Mouse (Mus musculus) liver, adult 2 months (tissue): ENCODE data around the gene Gnai1. TPM values are rescaled to one million over a fixed set of nuclear protein-coding genes. Genes with fewer than 3 reads are reported as not detected.

Experiments used
- DNase-seq: peaks from one replicate; pipeline ENCODE4 v3.0.0-alpha.2; 2011; ENCODE audit warnings: low read depth, low spot score; ENCODE audit errors: extremely low read depth
- H3K27ac ChIP-seq: fragments of 200-500 bp; replicated peaks from 2 replicates; pipeline ENCODE4 v1.5.1; 2012; ENCODE audit warnings: low read depth, mild to moderate bottlenecking, control low read depth, inconsistent platforms, low read length; ENCODE audit not compliant: insufficient read depth
- H3K27me3 ChIP-seq: fragments of 200-500 bp; 2 replicates; pipeline ENCODE4 v1.6.1; 2012; ENCODE audit warnings: mild to moderate bottlenecking, moderate library complexity, low read length, inconsistent platforms; ENCODE audit not compliant: control insufficient read depth, insufficient read depth
- H3K36me3 ChIP-seq: fragments of 200-500 bp; 2 replicates; pipeline ENCODE4 v1.6.1; 2012; ENCODE audit warnings: low read length, inconsistent platforms; ENCODE audit not compliant: control insufficient read depth, insufficient read depth
- H3K4me1 ChIP-seq: fragments of 200-500 bp; 2 replicates; pipeline ENCODE4 v1.6.1; 2011; ENCODE audit warnings: low read length; ENCODE audit not compliant: control insufficient read depth, insufficient read depth
- H3K4me3 ChIP-seq: fragments of 200-500 bp; 2 replicates; pipeline ENCODE4 v1.5.1; 2011; ENCODE audit warnings: low read depth, mild to moderate bottlenecking, control low read depth, low read length, moderate library complexity; ENCODE audit not compliant: insufficient read depth
- H3K79me2 ChIP-seq: fragments of 200-500 bp; 2 replicates; pipeline ENCODE4 v1.6.1; 2012; ENCODE audit warnings: inconsistent platforms, mild to moderate bottlenecking, low read length, moderate library complexity; ENCODE audit not compliant: control insufficient read depth, insufficient read depth
- H3K9ac ChIP-seq: fragments of 200-500 bp; 2 replicates; pipeline ENCODE4 v1.6.1; 2012; ENCODE audit warnings: low read depth, mild to moderate bottlenecking, control low read depth, inconsistent platforms, low read length
- CTCF ChIP-seq: fragments of 200-500 bp; IDR thresholded peaks from 2 replicates; pipeline ENCODE4 v1.5.1; 2011; ENCODE audit warnings: low read depth, low read length, control low read depth
- POLR2A ChIP-seq: fragments of 200-500 bp; IDR thresholded peaks from 2 replicates; pipeline ENCODE4 v1.6.1; 2011; ENCODE audit warnings: low read length, control low read depth; ENCODE audit not compliant: insufficient read depth; ENCODE audit errors: extremely low read depth
- WGBS: fragments of 180-500 bp; shearing (Covaris S2); methylation state at CpG from one replicate; pipeline ENCODE4 v1.1.7; 2018; 5-methylcytosine and 5-hydroxymethylcytosine counted together
- polyA plus RNA-seq: library from polyadenylated mRNA; depleted of rRNA; stranded (reverse); fragments of >200 nt; gene quantifications from 2 replicates; pipeline ENCODE4 v1.2.3, GENCODE M21; 2012
- total RNA-seq: library from RNA; depleted of rRNA; stranded (reverse); fragments of >200 nt; gene quantifications from 2 replicates; pipeline ENCODE4 v1.2.3, GENCODE M21; 2014

The Gnai1 gene
- total and polyA plus RNA-seq, 2 experiments = 0.12 to 0.55 TPM

- TF ChIP-seq CTCF (no peak), POLR2A (no peak)
- Histone ChIP-seq H3K36me3 (no peaks in the 10 kb centered on the region), H3K79me2 (no peaks in the 10 kb centered on the region), H3K4me1 (no peaks in the 10 kb centered on the region), H3K4me3 (no peak overlapping the region), H3K27ac (no peak overlapping the region), H3K27me3 (no peaks in the 10 kb centered on the region), H3K9ac (no peak overlapping the region)
- 80% methylated on average over 11 of the region's 11 CpGs for WGBS
- no peak for DNase-seq
Measured at GRCm38 (mm10) chr5:18273291-18274284, 86.6 kb downstream of the Gnai1 start.

DNA sequence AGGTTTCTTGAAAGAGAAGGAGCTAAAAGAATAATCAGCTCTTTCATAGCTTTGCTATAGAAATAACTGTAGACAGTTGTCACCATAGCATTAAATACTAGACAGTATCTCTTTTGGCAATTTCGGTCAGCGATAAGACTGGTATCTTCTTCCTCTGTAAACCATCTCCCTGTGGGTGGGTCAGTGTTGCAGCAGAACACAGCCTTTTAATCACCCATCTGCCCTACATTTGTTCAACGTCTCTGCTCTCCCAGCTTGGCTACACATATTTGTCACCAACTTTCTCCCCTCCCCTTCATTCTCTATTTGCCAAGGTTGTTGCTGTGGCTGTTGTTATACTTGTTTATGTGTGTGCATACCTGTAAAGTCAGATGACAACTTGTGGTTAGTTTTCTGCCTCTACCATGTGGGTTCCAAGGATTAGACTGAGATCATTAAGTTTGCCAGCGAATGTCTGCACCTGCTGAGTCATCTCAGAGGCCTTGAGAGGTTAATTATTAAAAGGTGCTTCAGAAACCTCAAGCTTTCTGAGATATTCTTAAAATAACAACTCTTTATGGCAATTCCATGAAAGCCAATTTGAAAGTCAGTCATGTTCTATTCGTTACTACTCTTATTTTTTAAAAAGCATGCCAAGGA lies 109.7 kb downstream of the Gnai1 start:
- no peaks in the 10 kb centered on the region for H3K79me2 ChIP-seq
- DNase-seq = peak; percentile 14
- H3K27ac ChIP-seq = no peak overlapping the region
- no peak for TF ChIP-seq CTCF
- TF ChIP-seq POLR2A = no peak
- H3K36me3 ChIP-seq = no peaks in the 10 kb centered on the region
- H3K4me3 ChIP-seq = no peak overlapping the region
- 75% methylated on average over 5 of the region's 5 CpGs for WGBS
- H3K4me1 ChIP-seq = no peaks in the 10 kb centered on the region
- H3K27me3 ChIP-seq = no peaks in the 10 kb centered on the region
- no peak overlapping the region for H3K9ac ChIP-seq

GRCm38 (mm10) chr5:18249132-18249531 lies 111.0 kb downstream of the Gnai1 start:
- Histone ChIP-seq H3K36me3 (no peaks in the 10 kb centered on the region), H3K27me3 (no peaks in the 10 kb centered on the region), H3K4me1 (no peaks in the 10 kb centered on the region), H3K27ac (no peak overlapping the region), H3K79me2 (no peaks in the 10 kb centered on the region), H3K4me3 (no peak overlapping the region), H3K9ac (no peak overlapping the region)
- DNase-seq = no peak
- WGBS = 91% methylated on average over 5 of the region's 5 CpGs
- TF ChIP-seq CTCF = no peak
- TF ChIP-seq POLR2A = no peak

DNA sequence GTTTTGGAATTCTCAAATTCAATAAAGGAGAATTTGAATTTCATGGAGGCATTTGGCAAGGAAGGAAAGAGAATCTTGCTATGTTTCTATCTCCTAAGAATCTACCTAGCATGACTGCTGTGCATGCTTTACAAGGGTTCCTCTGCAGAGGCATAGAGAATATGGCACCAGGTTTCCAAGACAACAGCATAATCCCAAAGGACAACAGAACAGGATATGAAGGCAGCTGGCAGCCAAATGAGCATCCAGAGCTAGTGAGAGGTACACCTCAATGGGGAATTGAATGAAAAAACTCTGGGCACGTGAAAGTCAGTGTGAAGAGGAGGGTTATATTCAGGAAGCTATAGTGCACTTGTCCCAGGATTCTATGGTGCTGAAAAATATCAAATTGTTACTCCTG lies 130.8 kb downstream of the Gnai1 start:
- no peaks in the 10 kb centered on the region for H3K79me2 ChIP-seq
- no peak for TF ChIP-seq POLR2A
- TF ChIP-seq CTCF = no peak
- WGBS = 35% methylated on average over 1 of the region's 1 CpGs
- H3K27ac ChIP-seq = no peak overlapping the region
- no peaks in the 10 kb centered on the region for H3K36me3 ChIP-seq
- DNase-seq = no peak
- H3K4me3 ChIP-seq = no peak overlapping the region
- no peak overlapping the region for H3K9ac ChIP-seq
- no peaks in the 10 kb centered on the region for H3K27me3 ChIP-seq
- H3K4me1 ChIP-seq = no peaks in the 10 kb centered on the region

DNA sequence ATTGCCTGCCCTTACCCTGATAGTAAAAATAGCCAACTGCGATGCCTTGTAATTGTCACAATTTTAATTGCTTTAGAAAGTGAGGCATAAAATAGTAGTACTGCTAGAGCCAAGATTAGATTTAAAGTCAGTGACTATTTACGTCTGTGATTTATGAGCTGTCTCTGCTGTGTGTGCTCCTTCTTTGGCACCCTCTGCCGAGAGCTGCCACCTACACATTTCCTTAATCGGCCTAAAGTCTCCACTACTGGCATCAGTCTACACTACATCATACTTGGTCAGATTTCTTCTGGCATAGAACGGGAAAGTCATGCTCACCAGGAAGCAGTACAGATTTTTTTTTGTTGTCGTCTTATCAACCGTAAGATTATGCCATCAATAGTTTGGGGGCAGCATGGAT lies 131.3 kb downstream of the Gnai1 start:
- TF ChIP-seq POLR2A (no peak), CTCF (no peak)

More for the DNA sequence above, 131.3 kb downstream of the Gnai1 start:
- no peaks in the 10 kb centered on the region for H3K4me1 ChIP-seq
- 81% methylated on average over 7 of the region's 7 CpGs for WGBS
- no peaks in the 10 kb centered on the region for H3K79me2 ChIP-seq
- H3K9ac ChIP-seq = no peak overlapping the region
- H3K27me3 ChIP-seq = no peaks in the 10 kb centered on the region
- DNase-seq = no peak
- H3K27ac ChIP-seq = no peak overlapping the region
- H3K4me3 ChIP-seq = no peak overlapping the region
- no peaks in the 10 kb centered on the region for H3K36me3 ChIP-seq
